Mouse (Mus musculus) MEL (cell line): ENCODE measurements around the gene Arhgef25. TPM values are rescaled to one million over a fixed set of nuclear protein-coding genes. Genes with fewer than 3 reads are reported as not detected.

ENCODE experiments used
- DNase-seq: peaks from one replicate; pipeline ENCODE4 v3.0.0; 2011; ENCODE audit warnings: low read depth, low spot score
- H3K27ac ChIP-seq: 2 replicates; pipeline ENCODE4 v1.5.1; 2012; ENCODE audit warnings: low read depth, mild to moderate bottlenecking, control low read depth, low read length, moderate library complexity; ENCODE audit not compliant: control insufficient read depth
- H3K27me3 ChIP-seq, 2 experiments: fragments of 150-350 bp in 1 of 2; sonication (generic) in 1 of 2; 2 replicates each; pipeline ENCODE4 v1.6.1; 2012; ENCODE audit warnings: low read length in 2 of 2, mild to moderate bottlenecking in 2 of 2, improper control_type of control experiment in 1 of 2, moderate library complexity in 1 of 2; ENCODE audit not compliant: insufficient read depth in 2 of 2, control insufficient read depth in 1 of 2
- H3K36me3 ChIP-seq, 2 experiments: 2 replicates each; pipeline ENCODE4 v1.6.1; 2012 to 2014; ENCODE audit warnings: low read length in 2 of 2, improper control_type of control experiment in 1 of 2, inconsistent platforms in 1 of 2, mild to moderate bottlenecking in 1 of 2; ENCODE audit not compliant: insufficient read depth in 2 of 2, control insufficient read depth in 1 of 2
- H3K4me1 ChIP-seq, 2 experiments: fragments of 150-350 bp in 1 of 2; sonication (generic) in 1 of 2; 2 replicates each; pipeline ENCODE4 v1.6.1; 2012; ENCODE audit warnings: low read length in 2 of 2, improper control_type of control experiment in 1 of 2, mild to moderate bottlenecking in 1 of 2; ENCODE audit not compliant: insufficient read depth in 2 of 2, control insufficient read depth in 1 of 2
- H3K4me3 ChIP-seq, 2 experiments: fragments of 150-350 bp in 1 of 2; sonication (generic) in 1 of 2; 2 replicates each; pipeline ENCODE4 v1.5.1; 2012; ENCODE audit warnings: low read depth in 2 of 2, low read length in 2 of 2, mild to moderate bottlenecking in 2 of 2, moderate library complexity in 2 of 2, control low read depth in 1 of 2, improper control_type of control experiment in 1 of 2; ENCODE audit not compliant: control insufficient read depth in 1 of 2, insufficient read depth in 1 of 2
- H3K79me2 ChIP-seq: 2 replicates; pipeline ENCODE4 v1.6.1; 2012; ENCODE audit warnings: mild to moderate bottlenecking, low read length, moderate library complexity; ENCODE audit not compliant: control insufficient read depth, poor library complexity, insufficient read depth
- H3K9ac ChIP-seq: 2 replicates; pipeline ENCODE4 v1.6.1; 2012; ENCODE audit warnings: low read depth, mild to moderate bottlenecking, control low read depth, low read length, moderate library complexity; ENCODE audit not compliant: control insufficient read depth, poor library complexity, severe bottlenecking
- H3K9me3 ChIP-seq: fragments of 150-350 bp; sonication (generic); replicated peaks from 2 replicates; pipeline ENCODE4 v1.6.1; 2012; ENCODE audit warnings: mild to moderate bottlenecking, low read length, improper control_type of control experiment, moderate library complexity; ENCODE audit not compliant: insufficient read depth
- CTCF ChIP-seq, 3 experiments: IDR thresholded peaks in 2 of 3; conservative IDR thresholded peaks in 1 of 3; 2 replicates each; pipeline ENCODE4 v1.5.1; 2011 to 2012; ENCODE audit warnings: low read length in 3 of 3, low read depth in 2 of 3, mild to moderate bottlenecking in 2 of 3, improper control_type of control experiment in 1 of 3, inconsistent platforms in 1 of 3, mixed read lengths in 1 of 3, moderate library complexity in 1 of 3; ENCODE audit not compliant: control insufficient read depth in 1 of 3, insufficient read depth in 1 of 3, poor library complexity in 1 of 3, severe bottlenecking in 1 of 3
- E2F4 ChIP-seq: IDR thresholded peaks from 2 replicates; pipeline ENCODE4 v1.6.1; 2011; ENCODE audit warnings: low read depth, low read length, improper control_type of control experiment, borderline replicate concordance
- EP300 ChIP-seq, 2 experiments: IDR thresholded peaks; 2 replicates each; pipeline ENCODE4 v1.6.1; 2011; ENCODE audit warnings: improper control_type of control experiment in 2 of 2, low read length in 2 of 2, low read depth in 1 of 2, mild to moderate bottlenecking in 1 of 2
- GABPA ChIP-seq: IDR thresholded peaks from 2 replicates; pipeline ENCODE4 v1.6.1; 2012; ENCODE audit warnings: low read depth, mild to moderate bottlenecking, inconsistent platforms, low read length, improper control_type of control experiment, moderate library complexity
- GATA1 ChIP-seq: IDR thresholded peaks from 2 replicates; pipeline ENCODE4 v1.6.1; 2011; ENCODE audit warnings: low read depth, low read length, improper control_type of control experiment
- HCFC1 ChIP-seq: IDR thresholded peaks from 2 replicates; pipeline ENCODE4 v1.6.1; 2012; ENCODE audit warnings: low read depth, mild to moderate bottlenecking, inconsistent platforms, low read length, improper control_type of control experiment, moderate library complexity
- MAFK ChIP-seq: IDR thresholded peaks from 2 replicates; pipeline ENCODE4 v1.6.1; 2011; ENCODE audit warnings: low read depth, mild to moderate bottlenecking, low read length, improper control_type of control experiment, borderline replicate concordance
- NRF1 ChIP-seq: IDR thresholded peaks from 2 replicates; pipeline ENCODE4 v1.6.1; 2014; ENCODE audit warnings: low read depth, mild to moderate bottlenecking, inconsistent platforms, low read length, improper control_type of control experiment, moderate library complexity; ENCODE audit not compliant: poor library complexity, insufficient read depth, severe bottlenecking
- POLR2A ChIP-seq, 2 experiments: IDR thresholded peaks; 2 replicates each; pipeline ENCODE4 v1.6.1; 2011 to 2012; ENCODE audit warnings: low read length in 2 of 2, mild to moderate bottlenecking in 2 of 2, control low read depth in 1 of 2, improper control_type of control experiment in 1 of 2, low read depth in 1 of 2, moderate library complexity in 1 of 2; ENCODE audit not compliant: control insufficient read depth in 1 of 2, insufficient read depth in 1 of 2, poor library complexity in 1 of 2
- POLR2AphosphoS5 ChIP-seq: IDR thresholded peaks from 2 replicates; pipeline ENCODE4 v1.6.1; 2012; ENCODE audit warnings: low read depth, borderline replicate concordance, mild to moderate bottlenecking, inconsistent platforms, low read length, moderate library complexity, mixed read lengths
- RCOR1 ChIP-seq: IDR thresholded peaks from 2 replicates; pipeline ENCODE4 v1.6.1; 2012; ENCODE audit warnings: low read depth, mild to moderate bottlenecking, inconsistent platforms, low read length, improper control_type of control experiment
- TAL1 ChIP-seq: IDR thresholded peaks from 2 replicates; pipeline ENCODE4 v1.6.1; 2012; ENCODE audit warnings: mild to moderate bottlenecking, inconsistent platforms, low read length, moderate library complexity, mixed read lengths
- TCF12 ChIP-seq: IDR thresholded peaks from 2 replicates; pipeline ENCODE4 v1.6.1; 2014; ENCODE audit warnings: low read depth, mild to moderate bottlenecking, inconsistent platforms, low read length, improper control_type of control experiment, moderate library complexity
- USF1 ChIP-seq: IDR thresholded peaks from 2 replicates; pipeline ENCODE4 v1.6.1; 2014; ENCODE audit warnings: low read depth, mild to moderate bottlenecking, inconsistent platforms, low read length, improper control_type of control experiment, moderate library complexity
- ZMIZ1 ChIP-seq: IDR thresholded peaks from 2 replicates; pipeline ENCODE4 v1.6.1; 2012; ENCODE audit warnings: low read depth, mild to moderate bottlenecking, inconsistent platforms, low read length, improper control_type of control experiment, moderate library complexity
- polyA plus RNA-seq, 2 experiments: library from polyadenylated mRNA; stranded (reverse) in 1 of 2; unstranded in 1 of 2; fragments of >175 nt in 1 of 2; fragments of >200 nt in 1 of 2; gene quantifications; 2 replicates each; pipeline versions ENCODE4 v1.2.1 to v1.2.4; 2012; ENCODE audit warnings: low replicate concordance in 2 of 2, low read depth in 1 of 2; ENCODE audit not compliant: insufficient read length in 2 of 2, insufficient read depth in 1 of 2, missing spikeins in 1 of 2
- total RNA-seq: library from RNA; depleted of rRNA; stranded (reverse); fragments of 300-350 nt; gene quantifications from 2 replicates; pipeline ENCODE4 v1.2.3, GENCODE M21; 2012

Arhgef25 gene
- total and polyA plus RNA-seq, 3 experiments, result 16.9 to 44.6 TPM; not detected in 1

- Histone ChIP-seq H3K27me3 (no peaks in the 10 kb centered on the region), H3K4me3 (no peak overlapping the region), H3K9ac (no peak overlapping the region), H3K9me3 (no peaks in the 10 kb centered on the region), H3K79me2 (peaks cover 7% of the 10 kb centered on the region; the same call in 1 of the 2 replicates), H3K36me3 (peaks cover 0 to 5% of the 10 kb centered on the region in 2 experiments; a peak in 2 of 4 replicates), H3K27ac (no peak overlapping the region), H3K4me1 (peaks cover 0 to 18% of the 10 kb centered on the region in 2 experiments; a peak in 3 of 4 replicates)
- no peak for DNase-seq
- TF ChIP-seq HCFC1, result no peak
- TF ChIP-seq GABPA, result no peak
- no peak for TF ChIP-seq USF1
- no peak for TF ChIP-seq GATA1
- no peak for TF ChIP-seq TAL1
- TF ChIP-seq ZMIZ1, result no peak
- no peak for TF ChIP-seq RCOR1
- no peak for TF ChIP-seq POLR2AphosphoS5
- no peak for TF ChIP-seq MAFK
- TF ChIP-seq E2F4, result no peak
- TF ChIP-seq EP300 (IDR thresholded peaks at IDR 0.05; ENCODE audit: low read depth in 1 of 2, low read length in 2 of 2), result no peak
- TF ChIP-seq POLR2A (IDR thresholded peaks at IDR 0.05; ENCODE audit: control insufficient read depth in 1 of 2, insufficient read depth in 1 of 2, low read depth in 1 of 2, low read length in 2 of 2, poor library complexity in 1 of 2), result no peak
- no peak for TF ChIP-seq TCF12
Observed at GRCm38 (mm10) chr10:127185101-127185500, 4.8 kb downstream of the Arhgef25 start.

- Histone ChIP-seq H3K9me3 (no peaks in the 10 kb centered on the region), H3K36me3 (peaks cover 0 to 4% of the 10 kb centered on the region in 2 experiments; a peak in 2 of 4 replicates), H3K27ac (no peak overlapping the region), H3K9ac (no peak overlapping the region)
- TF ChIP-seq NRF1 (no peak), CTCF (IDR thresholded peaks at IDR 0.05 in 2 of 3, conservative IDR thresholded peaks at IDR 0.05 in 1 of 3; ENCODE audit: control insufficient read depth in 1 of 3, insufficient read depth in 1 of 3, low read depth in 2 of 3, low read length in 3 of 3, poor library complexity in 1 of 3, severe bottlenecking in 1 of 3) (no peak), RCOR1 (no peak), USF1 (no peak)
- TF ChIP-seq, all 39 proteins: peak for 0
- H3K27me3 ChIP-seq, result no peaks in the 10 kb centered on the region
- H3K4me3 ChIP-seq, result no peak overlapping the region
- peaks cover 0 to 19% of the 10 kb centered on the region in 2 experiments; a peak in 3 of 4 replicates for H3K4me1 ChIP-seq
- DNase-seq, result no peak
- peaks cover 6% of the 10 kb centered on the region; the same call in 1 of the 2 replicates for H3K79me2 ChIP-seq
Observed at GRCm38 (mm10) chr10:127183759-127184158, 6.1 kb downstream of the Arhgef25 start.
